Mouse (Mus musculus): Measurements from ENCODE around the gene Arhgap42.

DNA sequence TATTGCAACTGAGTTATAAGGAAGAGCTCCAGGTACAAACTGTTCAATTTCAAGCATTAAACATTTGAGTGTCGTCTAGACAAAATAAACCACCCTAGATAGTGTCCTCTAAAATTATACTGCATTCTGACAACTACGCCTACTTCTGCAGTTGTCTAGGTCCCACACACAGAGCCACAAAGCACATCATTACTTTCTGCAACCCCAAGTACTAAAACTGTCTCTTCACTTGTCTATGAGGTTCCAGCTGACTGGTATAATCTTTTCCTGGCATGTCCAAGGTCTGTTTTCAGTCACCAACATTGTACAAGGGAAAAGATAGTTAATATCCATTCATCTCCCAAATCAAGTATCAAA is 136.8 kb downstream of the Arhgap42 start:
- TF ChIP-seq POLR2A (IDR thresholded peaks at IDR 0.05; ENCODE audit: insufficient read depth, low read depth, low read length) (no peak), CTCF (IDR thresholded peaks at IDR 0.05; ENCODE audit: insufficient read depth, low read depth, low read length) (no peak)
